Mouse (Mus musculus): Measurements from ENCODE around the gene A830018L16Rik. TPM values are rescaled to one million over a fixed set of nuclear protein-coding genes. Genes with fewer than 3 reads are reported as not detected.

A830018L16Rik gene
- total and polyA plus RNA-seq, 3 experiments = not detected

- Histone ChIP-seq H3K27me3 (ENCODE audit: control insufficient read depth in 1 of 2, insufficient read depth in 2 of 2, low read length in 2 of 2) (no peaks in the 10 kb centered on the region), H3K9me3 (replicated peaks; ENCODE audit: insufficient read depth, low read length) (no peaks in the 10 kb centered on the region), H3K4me1 (ENCODE audit: control insufficient read depth in 1 of 2, insufficient read depth in 2 of 2, low read length in 2 of 2) (no peaks in the 10 kb centered on the region), H3K9ac (ENCODE audit: control insufficient read depth, low read depth, low read length, poor library complexity, severe bottlenecking) (no peak overlapping the region), H3K79me2 (ENCODE audit: control insufficient read depth, insufficient read depth, low read length, poor library complexity) (no peaks in the 10 kb centered on the region), H3K27ac (ENCODE audit: control insufficient read depth, low read depth, low read length) (no peak overlapping the region), H3K36me3 (ENCODE audit: control insufficient read depth in 1 of 2, insufficient read depth in 2 of 2, low read length in 2 of 2) (no peaks in the 10 kb centered on the region), H3K4me3 (ENCODE audit: control insufficient read depth in 1 of 2, insufficient read depth in 1 of 2, low read depth in 2 of 2, low read length in 2 of 2) (no peak overlapping the region)
- no peak for DNase-seq (ENCODE audit: low read depth, low spot score)
- TF ChIP-seq GABPA (IDR thresholded peaks at IDR 0.05; ENCODE audit: low read depth, low read length) = no peak
- no peak for TF ChIP-seq TCF12 (IDR thresholded peaks at IDR 0.05; ENCODE audit: low read depth, low read length)
- no peak for TF ChIP-seq RAD21 (IDR thresholded peaks at IDR 0.05; ENCODE audit: low read depth, low read length)
- no peak for TF ChIP-seq MEF2A (IDR thresholded peaks at IDR 0.05; ENCODE audit: extremely low read depth, insufficient replicate concordance, low read depth, low read length, poor library complexity, severe bottlenecking)
- no peak for TF ChIP-seq USF2 (IDR thresholded peaks at IDR 0.05; ENCODE audit: borderline replicate concordance in 1 of 2, insufficient read depth in 1 of 2, low read depth in 1 of 2, low read length in 2 of 2)
- no peak for TF ChIP-seq POLR2AphosphoS2 (IDR thresholded peaks at IDR 0.05; ENCODE audit: low read length)
Observed at GRCm38 (mm10) chr1:11788264-11788663, 374.4 kb downstream of the A830018L16Rik start.

- Histone ChIP-seq H3K9ac (ENCODE audit: control insufficient read depth, low read depth, low read length, poor library complexity, severe bottlenecking) (no peak overlapping the region), H3K27me3 (ENCODE audit: control insufficient read depth in 1 of 2, insufficient read depth in 2 of 2, low read length in 2 of 2) (no peaks in the 10 kb centered on the region), H3K9me3 (replicated peaks; ENCODE audit: insufficient read depth, low read length) (no peaks in the 10 kb centered on the region), H3K4me3 (ENCODE audit: control insufficient read depth in 1 of 2, insufficient read depth in 1 of 2, low read depth in 2 of 2, low read length in 2 of 2) (no peak overlapping the region), H3K36me3 (ENCODE audit: control insufficient read depth in 1 of 2, insufficient read depth in 2 of 2, low read length in 2 of 2) (no peaks in the 10 kb centered on the region), H3K79me2 (ENCODE audit: control insufficient read depth, insufficient read depth, low read length, poor library complexity) (no peaks in the 10 kb centered on the region), H3K4me1 (ENCODE audit: control insufficient read depth in 1 of 2, insufficient read depth in 2 of 2, low read length in 2 of 2) (no peaks in the 10 kb centered on the region), H3K27ac (ENCODE audit: control insufficient read depth, low read depth, low read length) (no peak overlapping the region)
- TF ChIP-seq SMC3 (IDR thresholded peaks at IDR 0.05; ENCODE audit: low read depth, low read length) (no peak), EP300 (IDR thresholded peaks at IDR 0.05; ENCODE audit: low read depth in 1 of 2, low read length in 2 of 2) (no peak), SIN3A (IDR thresholded peaks at IDR 0.05; ENCODE audit: low read length) (no peak), ETS1 (IDR thresholded peaks at IDR 0.05; ENCODE audit: low read depth, low read length) (no peak), TCF12 (IDR thresholded peaks at IDR 0.05; ENCODE audit: low read depth, low read length) (no peak), MYC (IDR thresholded peaks at IDR 0.05; ENCODE audit: low read depth, low read length) (no peak), E2F4 (IDR thresholded peaks at IDR 0.05; ENCODE audit: borderline replicate concordance, low read depth, low read length) (no peak), NRF1 (IDR thresholded peaks at IDR 0.05; ENCODE audit: insufficient read depth, low read depth, low read length, poor library complexity, severe bottlenecking) (no peak), MYB (IDR thresholded peaks at IDR 0.05; ENCODE audit: low read depth, low read length) (no peak), ZNF384 (IDR thresholded peaks at IDR 0.05; ENCODE audit: low read depth, low read length) (no peak), CHD2 (IDR thresholded peaks at IDR 0.05; ENCODE audit: low read length) (no peak), POLR2A (IDR thresholded peaks at IDR 0.05; ENCODE audit: control insufficient read depth in 1 of 2, insufficient read depth in 1 of 2, low read depth in 1 of 2, low read length in 2 of 2, poor library complexity in 1 of 2) (no peak)
- no peak for DNase-seq (ENCODE audit: low read depth, low spot score)
Observed at GRCm38 (mm10) chr1:11792820-11793219, 378.9 kb downstream of the A830018L16Rik start.
